Mouse (Mus musculus): ENCODE results near the gene Mapt. TPM values are rescaled to one million over a fixed set of nuclear protein-coding genes. Genes with fewer than 3 reads are reported as not detected.

The Mapt gene
- polyA plus RNA-seq, 1 experiment from 2014 or later, result 11.8 TPM

GRCm38 (mm10) chr11:104230066-104230778 is 968 bp upstream of the Mapt start:
- WGBS, result 13% methylated on average over 9 of the region's 9 CpGs
- Histone ChIP-seq H3K4me1 (replicated peaks; ENCODE audit: control insufficient read depth, insufficient read depth, low read length) (peaks cover 13% of the 10 kb centered on the region), H3K27ac (ENCODE audit: low read length) (no peak overlapping the region), H3K27me3 (ENCODE audit: control insufficient read depth, insufficient read depth, low read depth, low read length) (peaks cover 36% of the 10 kb centered on the region), H3K36me3 (ENCODE audit: control insufficient read depth, insufficient read depth, low read length) (no peaks in the 10 kb centered on the region), H3K9ac (ENCODE audit: low read length) (no peak overlapping the region), H3K9me3 (ENCODE audit: control insufficient read depth, low read length) (no peaks in the 10 kb centered on the region), H3K4me3 (ENCODE audit: low read length) (peak overlapping the region; percentile 72), H3K4me2 (ENCODE audit: low read depth, low read length) (peak overlapping the region; percentile 98)
- no peak for ATAC-seq (ENCODE audit: low read depth)

- Histone ChIP-seq H3K27me3 (ENCODE audit: control insufficient read depth, insufficient read depth, low read depth, low read length) (peaks cover 49% of the 10 kb centered on the region), H3K4me1 (replicated peaks; ENCODE audit: control insufficient read depth, insufficient read depth, low read length) (peaks cover 17% of the 10 kb centered on the region), H3K4me3 (ENCODE audit: low read length) (peak overlapping the region; percentile 72), H3K4me2 (ENCODE audit: low read depth, low read length) (peak overlapping the region; percentile 98), H3K36me3 (ENCODE audit: control insufficient read depth, insufficient read depth, low read length) (no peaks in the 10 kb centered on the region), H3K9me3 (ENCODE audit: control insufficient read depth, low read length) (no peaks in the 10 kb centered on the region), H3K9ac (ENCODE audit: low read length) (peak overlapping the region; percentile 12), H3K27ac (ENCODE audit: low read length) (no peak overlapping the region)
- under 1% methylated on average over 72 of the region's 72 CpGs for WGBS
- no peak for ATAC-seq (ENCODE audit: low read depth)
Measured at GRCm38 (mm10) chr11:104232141-104233061, 1.2 kb downstream of the Mapt start.

- WGBS, result under 1% methylated on average over 9 of the region's 10 CpGs
- H3K27me3 ChIP-seq (ENCODE audit: control insufficient read depth, insufficient read depth, low read depth, low read length), result peaks cover 49% of the 10 kb centered on the region
- peak overlapping the region; percentile 72 for H3K4me3 ChIP-seq (ENCODE audit: low read length)
- peak overlapping the region; percentile 98; the same call in 1 of the 2 replicates for H3K4me2 ChIP-seq (ENCODE audit: low read depth, low read length)
- no peaks in the 10 kb centered on the region for H3K9me3 ChIP-seq (ENCODE audit: control insufficient read depth, low read length)
- H3K4me1 ChIP-seq (replicated peaks; ENCODE audit: control insufficient read depth, insufficient read depth, low read length), result peaks cover 17% of the 10 kb centered on the region
- H3K9ac ChIP-seq (ENCODE audit: low read length), result no peak overlapping the region
- no peak for ATAC-seq (ENCODE audit: low read depth)
- no peaks in the 10 kb centered on the region for H3K36me3 ChIP-seq (ENCODE audit: control insufficient read depth, insufficient read depth, low read length)
- H3K27ac ChIP-seq (ENCODE audit: low read length), result no peak overlapping the region
Measured at GRCm38 (mm10) chr11:104233101-104233500, 1.9 kb downstream of the Mapt start.

GRCm38 (mm10) chr11:104233574-104234206 is 2.5 kb downstream of the Mapt start:
- no peaks in the 10 kb centered on the region for H3K36me3 ChIP-seq (ENCODE audit: control insufficient read depth, insufficient read depth, low read length)
- 0 out of 2 replicates have a peak overlapping the region, but pooled peaks have one; percentile 13 for H3K4me3 ChIP-seq (ENCODE audit: low read length)
- peaks cover 49% of the 10 kb centered on the region for H3K27me3 ChIP-seq (ENCODE audit: control insufficient read depth, insufficient read depth, low read depth, low read length)
- H3K4me1 ChIP-seq (replicated peaks; ENCODE audit: control insufficient read depth, insufficient read depth, low read length), result peaks cover 17% of the 10 kb centered on the region
- no peaks in the 10 kb centered on the region for H3K9me3 ChIP-seq (ENCODE audit: control insufficient read depth, low read length)
- ATAC-seq (ENCODE audit: low read depth), result no peak
- H3K9ac ChIP-seq (ENCODE audit: low read length), result no peak overlapping the region
- peak overlapping the region; percentile 15; the same call in 1 of the 2 replicates for H3K4me2 ChIP-seq (ENCODE audit: low read depth, low read length)
- 5% methylated on average over 30 of the region's 30 CpGs for WGBS
- H3K27ac ChIP-seq (ENCODE audit: low read length), result no peak overlapping the region

GRCm38 (mm10) chr11:104234680-104235079 is 3.5 kb downstream of the Mapt start:
- Histone ChIP-seq H3K4me3 (ENCODE audit: low read length) (no peak overlapping the region), H3K9me3 (ENCODE audit: control insufficient read depth, low read length) (no peaks in the 10 kb centered on the region), H3K4me2 (ENCODE audit: low read depth, low read length) (no peak overlapping the region), H3K36me3 (ENCODE audit: control insufficient read depth, insufficient read depth, low read length) (no peaks in the 10 kb centered on the region), H3K27me3 (ENCODE audit: control insufficient read depth, insufficient read depth, low read depth, low read length) (peaks cover 49% of the 10 kb centered on the region), H3K27ac (ENCODE audit: low read length) (no peak overlapping the region), H3K4me1 (replicated peaks; ENCODE audit: control insufficient read depth, insufficient read depth, low read length) (peaks cover 17% of the 10 kb centered on the region), H3K9ac (ENCODE audit: low read length) (no peak overlapping the region)
- no peak for ATAC-seq (ENCODE audit: low read depth)
- WGBS, result 18% methylated on average over 6 of the region's 6 CpGs

GRCm38 (mm10) chr11:104235881-104236280 is 4.7 kb downstream of the Mapt start:
- Histone ChIP-seq H3K4me3 (ENCODE audit: low read length) (no peak overlapping the region), H3K36me3 (ENCODE audit: control insufficient read depth, insufficient read depth, low read length) (no peaks in the 10 kb centered on the region), H3K27ac (ENCODE audit: low read length) (no peak overlapping the region), H3K27me3 (ENCODE audit: control insufficient read depth, insufficient read depth, low read depth, low read length) (peaks cover 49% of the 10 kb centered on the region), H3K4me2 (ENCODE audit: low read depth, low read length) (no peak overlapping the region), H3K4me1 (replicated peaks; ENCODE audit: control insufficient read depth, insufficient read depth, low read length) (peaks cover 14% of the 10 kb centered on the region), H3K9ac (ENCODE audit: low read length) (no peak overlapping the region), H3K9me3 (ENCODE audit: control insufficient read depth, low read length) (no peaks in the 10 kb centered on the region)
- ATAC-seq (ENCODE audit: low read depth), result no peak
- WGBS, result 65% methylated on average over 2 of the region's 2 CpGs

- H3K9ac ChIP-seq (ENCODE audit: low read length), result no peak overlapping the region
- H3K27ac ChIP-seq (ENCODE audit: low read length), result no peak overlapping the region
- no peak overlapping the region for H3K4me3 ChIP-seq (ENCODE audit: low read length)
- 57% methylated on average over 7 of the region's 7 CpGs for WGBS
- peaks cover 43% of the 10 kb centered on the region for H3K27me3 ChIP-seq (ENCODE audit: control insufficient read depth, insufficient read depth, low read depth, low read length)
- ATAC-seq (ENCODE audit: low read depth), result no peak
- H3K4me1 ChIP-seq (replicated peaks; ENCODE audit: control insufficient read depth, insufficient read depth, low read length), result peaks cover 10% of the 10 kb centered on the region
- H3K9me3 ChIP-seq (ENCODE audit: control insufficient read depth, low read length), result no peaks in the 10 kb centered on the region
- H3K36me3 ChIP-seq (ENCODE audit: control insufficient read depth, insufficient read depth, low read length), result no peaks in the 10 kb centered on the region
- H3K4me2 ChIP-seq (ENCODE audit: low read depth, low read length), result no peak overlapping the region
Measured at GRCm38 (mm10) chr11:104237226-104237625, 6.0 kb downstream of the Mapt start.

- ATAC-seq (ENCODE audit: low read depth), result no peak
- Histone ChIP-seq H3K4me3 (ENCODE audit: low read length) (no peak overlapping the region), H3K36me3 (ENCODE audit: control insufficient read depth, insufficient read depth, low read length) (no peaks in the 10 kb centered on the region), H3K27me3 (ENCODE audit: control insufficient read depth, insufficient read depth, low read depth, low read length) (peaks cover 33% of the 10 kb centered on the region), H3K9ac (ENCODE audit: low read length) (no peak overlapping the region), H3K9me3 (ENCODE audit: control insufficient read depth, low read length) (no peaks in the 10 kb centered on the region), H3K4me2 (ENCODE audit: low read depth, low read length) (no peak overlapping the region), H3K27ac (ENCODE audit: low read length) (no peak overlapping the region), H3K4me1 (replicated peaks; ENCODE audit: control insufficient read depth, insufficient read depth, low read length) (peaks cover 8% of the 10 kb centered on the region)
- 50% methylated on average over 12 of the region's 13 CpGs for WGBS
Measured at GRCm38 (mm10) chr11:104237958-104238747, 7.0 kb downstream of the Mapt start.

Measured in lung, embryonic 16.5 days (tissue).